Mouse (Mus musculus): ENCODE measurements at regions not wholly inside any gene's neighbourhood (a gene's known extent, or its start where the extent isn't known, plus 50 kb on each side); places are given as distances from the start of the nearest gene placed in this dataset.

GRCm38 (mm10) chr2:53668599-53669372, 416.6 kb downstream of the Rprm start:
- Histone ChIP-seq H3K4me2 (no peak overlapping the region), H3K9ac (no peak overlapping the region), H3K27me3 (no peaks in the 10 kb centered on the region), H3K4me1 (no peaks in the 10 kb centered on the region), H3K36me3 (no peaks in the 10 kb centered on the region), H3K4me3 (no peak overlapping the region), H3K9me3 (no peaks in the 10 kb centered on the region), H3K27ac (no peak overlapping the region)
- 58% methylated on average over 6 of the region's 6 CpGs for whole genome bisulfite sequencing
- no peak for ATAC-seq (ENCODE audit: insufficient number of reproducible peaks, insufficient read depth, low FRiP score, low TSS enrichment, low read depth)

- no peak for ATAC-seq (ENCODE audit: insufficient number of reproducible peaks, insufficient read depth, low FRiP score, low TSS enrichment, low read depth)
- H3K27ac ChIP-seq: no peak overlapping the region
- no peaks in the 10 kb centered on the region for H3K9me3 ChIP-seq
- no peak overlapping the region for H3K4me2 ChIP-seq
- no peaks in the 10 kb centered on the region for H3K27me3 ChIP-seq
- H3K4me3 ChIP-seq: no peak overlapping the region
- no peaks in the 10 kb centered on the region for H3K4me1 ChIP-seq
- no peak overlapping the region for H3K9ac ChIP-seq
- no peaks in the 10 kb centered on the region for H3K36me3 ChIP-seq
- 87% methylated on average over 5 of the region's 5 CpGs for WGBS
Observed at GRCm38 (mm10) chr2:53680350-53681011, 404.9 kb downstream of the Rprm start.

- no peaks in the 10 kb centered on the region for H3K4me1 ChIP-seq
- no peaks in the 10 kb centered on the region for H3K27me3 ChIP-seq
- no peaks in the 10 kb centered on the region for H3K36me3 ChIP-seq
- no peak overlapping the region for H3K4me3 ChIP-seq
- 56% methylated on average over 4 of the region's 4 CpGs for WGBS
- no peaks in the 10 kb centered on the region for H3K9me3 ChIP-seq
- H3K27ac ChIP-seq: no peak overlapping the region
- ATAC-seq (ENCODE audit: insufficient number of reproducible peaks, insufficient read depth, low FRiP score, low TSS enrichment, low read depth): no peak
- no peak overlapping the region for H3K4me2 ChIP-seq
- no peak overlapping the region for H3K9ac ChIP-seq
Observed at GRCm38 (mm10) chr2:53682599-53682998, 402.8 kb downstream of the Rprm start.

GRCm38 (mm10) chr2:53687281-53687680, 398.1 kb downstream of the Rprm start:
- H3K27ac ChIP-seq: no peak overlapping the region
- WGBS: 80% methylated on average over 7 of the region's 7 CpGs
- no peaks in the 10 kb centered on the region for H3K27me3 ChIP-seq
- H3K9ac ChIP-seq: no peak overlapping the region
- H3K36me3 ChIP-seq: no peaks in the 10 kb centered on the region
- H3K4me1 ChIP-seq: 0 out of 2 replicates have a peak, but pooled peaks cover 2% of the 10 kb centered on the region
- ATAC-seq (ENCODE audit: insufficient number of reproducible peaks, insufficient read depth, low FRiP score, low TSS enrichment, low read depth): no peak
- H3K4me2 ChIP-seq: no peak overlapping the region
- no peak overlapping the region for H3K4me3 ChIP-seq
- H3K9me3 ChIP-seq: no peaks in the 10 kb centered on the region

DNA sequence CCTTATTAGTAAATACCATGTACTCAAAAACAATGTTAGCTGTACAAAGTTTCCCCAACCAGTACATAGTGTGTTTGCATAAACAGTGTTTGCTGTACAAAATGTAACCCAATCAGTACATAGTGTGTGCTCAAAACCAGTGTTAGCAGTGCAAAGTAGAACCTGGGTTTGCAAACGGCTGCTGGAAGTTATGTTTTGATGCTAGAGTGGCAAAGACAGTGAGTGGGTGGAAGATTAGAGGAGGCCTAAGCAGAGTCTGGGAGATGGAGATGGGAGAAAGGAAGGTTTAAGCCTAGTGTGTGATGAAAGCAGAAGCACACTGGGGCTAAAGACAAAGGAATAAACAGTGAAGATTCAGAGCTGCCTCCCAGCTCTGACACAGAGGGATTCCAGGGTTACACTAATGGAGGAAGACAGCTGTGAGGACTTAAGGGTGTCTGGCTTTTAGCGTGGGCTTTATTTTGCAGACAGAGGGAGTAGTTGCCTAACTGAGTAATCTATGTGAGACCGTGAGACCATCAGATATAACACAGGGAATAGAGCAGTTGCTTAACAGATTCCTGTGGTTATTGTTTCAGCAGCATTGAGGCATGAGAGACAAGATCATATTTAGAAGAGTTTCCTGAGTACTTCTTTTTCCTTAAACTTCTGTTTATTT, 396.0 kb downstream of the Rprm start:
- 29% methylated on average over 3 of the region's 3 CpGs for WGBS
- Histone ChIP-seq H3K4me2 (no peak overlapping the region), H3K27ac (no peak overlapping the region; the same call in 1 of the 2 replicates), H3K4me3 (no peak overlapping the region), H3K27me3 (no peaks in the 10 kb centered on the region), H3K9ac (no peak overlapping the region), H3K4me1 (0 out of 2 replicates have a peak, but pooled peaks cover 2% of the 10 kb centered on the region), H3K36me3 (no peaks in the 10 kb centered on the region), H3K9me3 (no peaks in the 10 kb centered on the region)
- ATAC-seq (ENCODE audit: insufficient number of reproducible peaks, insufficient read depth, low FRiP score, low TSS enrichment, low read depth): no peak

DNA sequence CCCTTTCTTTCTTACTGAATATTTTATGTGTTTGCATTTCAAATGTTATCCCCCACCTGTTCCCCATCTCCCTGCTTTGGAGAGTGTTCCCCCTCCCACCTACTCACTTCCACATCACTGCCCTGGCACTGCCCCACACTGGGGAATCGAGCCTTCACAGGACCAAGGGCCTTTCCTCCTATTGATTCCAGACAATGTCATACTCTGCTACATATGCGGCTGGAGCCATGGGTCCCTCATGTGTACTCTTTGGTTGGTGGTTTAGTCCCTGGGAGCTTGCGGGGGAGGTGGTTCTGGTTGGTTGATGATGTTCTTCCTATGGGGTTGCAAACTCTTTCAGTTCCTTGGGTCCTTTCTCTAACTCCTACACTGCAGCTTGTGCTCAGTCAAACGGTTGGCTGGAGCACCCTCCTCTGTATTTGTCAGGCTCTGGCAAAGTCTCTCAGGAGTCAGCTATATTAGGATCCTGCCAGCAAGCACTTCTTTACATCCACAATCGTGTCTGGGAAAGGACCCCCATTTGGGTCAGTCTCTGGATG, 393.7 kb downstream of the Rprm start:
- Histone ChIP-seq H3K36me3 (no peaks in the 10 kb centered on the region), H3K4me1 (0 out of 2 replicates have a peak, but pooled peaks cover 2% of the 10 kb centered on the region), H3K9me3 (no peaks in the 10 kb centered on the region), H3K27me3 (no peaks in the 10 kb centered on the region), H3K4me2 (no peak overlapping the region), H3K4me3 (no peak overlapping the region), H3K27ac (no peak overlapping the region), H3K9ac (no peak overlapping the region)
- ATAC-seq (ENCODE audit: insufficient number of reproducible peaks, insufficient read depth, low FRiP score, low TSS enrichment, low read depth): no peak
- WGBS: 77% methylated on average over 5 of the region's 5 CpGs

- H3K27me3 ChIP-seq: no peaks in the 10 kb centered on the region
- no peaks in the 10 kb centered on the region for H3K4me1 ChIP-seq
- H3K27ac ChIP-seq: no peak overlapping the region
- H3K36me3 ChIP-seq: no peaks in the 10 kb centered on the region
- no peaks in the 10 kb centered on the region for H3K9me3 ChIP-seq
- H3K9ac ChIP-seq: no peak overlapping the region
- H3K4me2 ChIP-seq: no peak overlapping the region
- WGBS: 75% methylated on average over 3 of the region's 3 CpGs
- ATAC-seq (ENCODE audit: insufficient number of reproducible peaks, insufficient read depth, low FRiP score, low TSS enrichment, low read depth): no peak
- no peak overlapping the region for H3K4me3 ChIP-seq
Observed at GRCm38 (mm10) chr2:53711213-53711612, 374.1 kb downstream of the Rprm start.

DNA sequence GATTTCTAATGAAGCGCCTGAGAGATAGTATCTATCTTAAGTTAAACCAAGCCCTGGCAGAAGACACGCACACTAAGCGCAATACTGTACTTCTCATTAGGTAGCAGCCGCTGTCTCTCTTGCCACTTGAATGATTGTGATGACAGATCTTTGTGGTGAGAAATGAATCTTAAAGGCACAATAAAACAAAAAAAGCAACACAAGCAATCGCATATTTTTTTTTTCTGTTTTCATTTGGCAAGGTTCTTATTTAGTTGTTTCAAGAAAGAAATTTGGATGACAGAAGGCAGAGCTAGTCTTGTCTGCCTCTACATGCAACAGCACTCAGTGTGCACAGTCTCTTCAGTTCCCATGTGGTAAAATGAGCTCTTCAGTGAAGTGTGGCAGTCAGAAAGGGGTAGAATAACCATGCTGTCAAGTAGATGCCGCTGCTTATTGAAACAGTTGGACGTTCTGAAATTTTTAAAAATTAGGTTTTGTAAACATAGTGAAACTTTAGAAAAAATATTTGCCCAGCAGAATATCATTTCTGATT, 372.2 kb downstream of the Rprm start:
- Histone ChIP-seq H3K27me3 (no peaks in the 10 kb centered on the region), H3K4me1 (no peaks in the 10 kb centered on the region), H3K9me3 (no peaks in the 10 kb centered on the region), H3K4me3 (no peak overlapping the region), H3K27ac (no peak overlapping the region), H3K4me2 (no peak overlapping the region), H3K9ac (no peak overlapping the region), H3K36me3 (no peaks in the 10 kb centered on the region)
- 85% methylated on average over 7 of the region's 7 CpGs for WGBS
- ATAC-seq (ENCODE audit: insufficient number of reproducible peaks, insufficient read depth, low FRiP score, low TSS enrichment, low read depth): no peak

GRCm38 (mm10) chr2:53715017-53715416, 370.3 kb downstream of the Rprm start:
- H3K36me3 ChIP-seq: no peaks in the 10 kb centered on the region

DNA sequence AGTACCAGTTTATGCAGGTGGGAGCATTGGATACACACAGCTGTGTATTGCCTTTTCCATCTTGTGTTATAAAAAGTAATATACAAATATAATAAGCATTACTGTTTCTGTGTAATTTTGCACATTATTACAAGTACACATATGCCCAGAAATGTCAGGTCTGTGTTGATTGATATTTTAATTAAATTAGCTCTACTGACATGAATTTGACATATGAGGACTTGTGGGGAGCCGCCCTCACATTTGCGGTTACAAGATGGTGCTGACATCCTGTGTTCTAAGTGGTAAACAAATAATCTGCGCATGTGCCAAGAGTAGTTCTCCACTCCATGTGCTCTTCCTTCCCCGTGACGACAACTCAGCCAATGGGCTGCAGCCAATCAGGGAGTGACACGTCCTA, 362.1 kb downstream of the Rprm start:
- Histone ChIP-seq H3K9ac (no peak overlapping the region), H3K36me3 (no peaks in the 10 kb centered on the region), H3K4me2 (no peak overlapping the region), H3K4me1 (no peaks in the 10 kb centered on the region), H3K27me3 (no peaks in the 10 kb centered on the region), H3K9me3 (no peaks in the 10 kb centered on the region), H3K4me3 (no peak overlapping the region), H3K27ac (no peak overlapping the region)
- WGBS: 88% methylated on average over 6 of the region's 6 CpGs
- no peak for ATAC-seq (ENCODE audit: insufficient number of reproducible peaks, insufficient read depth, low FRiP score, low TSS enrichment, low read depth)

More at GRCm38 (mm10) chr2:53715017-53715416, 370.3 kb downstream of the Rprm start:
- Histone ChIP-seq H3K27ac (no peak overlapping the region), H3K27me3 (no peaks in the 10 kb centered on the region), H3K4me2 (no peak overlapping the region), H3K4me1 (no peaks in the 10 kb centered on the region), H3K9me3 (no peaks in the 10 kb centered on the region), H3K4me3 (no peak overlapping the region), H3K9ac (no peak overlapping the region)
- ATAC-seq (ENCODE audit: insufficient number of reproducible peaks, insufficient read depth, low FRiP score, low TSS enrichment, low read depth): no peak
- WGBS: 54% methylated on average over 5 of the region's 5 CpGs

DNA sequence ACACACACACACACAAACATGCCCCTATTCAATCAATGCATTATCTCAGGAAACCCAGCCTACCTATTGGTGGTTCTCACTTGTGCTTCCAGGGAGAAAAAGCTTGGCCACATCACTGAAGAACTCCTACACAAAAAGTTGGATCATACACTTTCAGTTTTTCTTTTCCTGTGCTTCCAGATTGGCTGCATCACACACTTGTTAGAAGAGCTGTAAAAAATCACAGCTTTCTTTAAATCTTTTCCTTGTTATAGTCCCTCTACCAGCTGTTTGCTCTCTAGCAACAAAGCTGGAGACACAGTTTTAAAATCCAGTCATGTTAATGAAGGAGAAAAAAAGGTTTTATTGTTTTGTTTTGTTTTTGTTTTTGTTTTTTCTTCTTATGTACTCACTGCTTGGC, 356.7 kb downstream of the Rprm start:
- no peak overlapping the region for H3K4me3 ChIP-seq
- H3K4me1 ChIP-seq: no peaks in the 10 kb centered on the region
- ATAC-seq (ENCODE audit: insufficient number of reproducible peaks, insufficient read depth, low FRiP score, low TSS enrichment, low read depth): no peak
- no peak overlapping the region for H3K27ac ChIP-seq
- H3K4me2 ChIP-seq: no peak overlapping the region
- H3K27me3 ChIP-seq: no peaks in the 10 kb centered on the region
- H3K36me3 ChIP-seq: no peaks in the 10 kb centered on the region
- H3K9ac ChIP-seq: no peak overlapping the region
- H3K9me3 ChIP-seq: no peaks in the 10 kb centered on the region
